Mouse (Mus musculus): Measurements from ENCODE around the gene Atp5mpl. TPM values are rescaled to one million over a fixed set of nuclear protein-coding genes. Genes with fewer than 3 reads are reported as not detected.

Gene Atp5mpl
- polyA plus RNA-seq, 2 experiments from 2014 or later = 202 to 279 TPM

DNA sequence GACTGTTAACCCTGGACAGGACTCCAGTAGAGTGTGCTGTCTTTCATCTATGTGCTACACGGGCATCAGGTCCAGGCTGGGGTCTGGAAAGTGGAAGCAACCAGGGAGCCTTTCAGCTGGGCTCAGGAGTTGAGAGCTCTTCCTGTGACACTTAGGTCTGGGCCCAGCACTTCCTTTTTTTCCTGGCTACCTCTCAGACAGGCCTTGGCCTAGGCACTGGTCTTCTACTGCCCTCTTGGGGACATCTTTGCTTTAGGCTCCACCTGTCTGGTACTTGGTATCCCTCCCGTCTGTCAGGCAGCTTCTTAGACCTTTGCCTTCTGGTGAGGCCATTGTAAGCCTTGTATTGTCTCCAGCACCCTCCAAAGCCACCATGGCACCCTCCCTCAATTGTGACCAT is 20.1 kb downstream of the Atp5mpl start:
- ATAC-seq = peak; percentile 76

DNA sequence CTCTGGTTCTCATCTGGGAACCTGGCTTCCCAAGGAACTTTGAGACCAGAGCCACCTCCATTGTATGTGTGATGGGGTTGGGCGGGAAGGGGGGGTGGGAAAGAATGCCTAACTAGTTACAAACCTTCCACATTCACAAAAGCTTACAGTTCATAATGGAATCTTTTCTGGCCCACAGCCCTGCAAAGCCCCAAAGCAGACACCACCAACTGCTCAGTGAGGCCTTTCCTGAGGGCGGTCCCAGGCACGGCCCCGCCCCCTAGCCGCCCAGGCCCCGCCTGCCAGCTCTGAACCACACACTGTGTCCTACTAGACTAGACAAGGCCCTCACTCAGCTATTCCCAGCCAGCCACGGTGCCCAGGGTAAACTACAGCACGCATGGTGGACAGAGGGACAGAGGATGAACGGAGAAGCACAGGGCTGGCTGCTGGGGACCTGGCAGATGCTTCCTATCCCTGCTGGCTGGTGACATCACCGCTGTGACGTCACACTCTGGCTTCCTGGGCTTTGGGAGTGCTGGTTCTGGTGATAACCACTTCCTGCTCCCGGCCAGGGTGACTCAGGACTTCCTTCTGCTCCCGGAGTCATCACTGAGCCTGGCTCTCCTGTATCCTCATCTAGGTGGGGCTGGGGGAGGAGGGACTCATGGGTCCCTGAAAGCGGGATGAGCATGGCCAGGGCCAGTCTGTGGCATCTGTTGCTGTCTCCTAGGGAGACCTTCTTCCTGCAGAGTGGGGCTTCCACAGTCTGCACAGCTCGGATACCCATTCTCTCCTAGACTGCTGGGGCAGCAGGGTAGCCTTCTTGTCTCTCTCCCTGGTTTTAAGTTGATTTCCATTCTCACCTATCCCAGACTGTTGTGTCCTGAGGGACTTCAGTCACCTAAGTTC is 20.8 kb downstream of the Atp5mpl start:
- ATAC-seq = peak; percentile 56

DNA sequence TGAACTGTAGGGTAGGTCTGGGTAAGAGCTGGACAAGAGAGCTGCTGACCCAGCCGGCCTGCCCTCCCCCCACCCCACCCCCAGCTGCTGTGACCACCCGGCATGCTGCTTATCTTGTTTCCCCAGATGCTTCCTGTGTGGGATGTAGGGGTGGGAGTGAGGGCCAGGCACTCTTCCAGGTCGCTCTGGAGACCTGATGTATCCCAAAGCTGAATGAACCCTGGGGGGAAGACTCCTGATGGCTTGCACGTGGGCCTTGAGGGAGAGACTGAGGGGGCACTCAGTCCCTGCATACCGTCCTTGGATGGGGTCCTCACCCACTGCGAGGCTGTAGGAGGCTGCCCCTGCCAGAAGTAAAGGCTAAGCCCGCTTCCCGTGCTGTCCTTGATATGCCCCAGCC is 21.7 kb downstream of the Atp5mpl start:
- ATAC-seq = no peak

DNA sequence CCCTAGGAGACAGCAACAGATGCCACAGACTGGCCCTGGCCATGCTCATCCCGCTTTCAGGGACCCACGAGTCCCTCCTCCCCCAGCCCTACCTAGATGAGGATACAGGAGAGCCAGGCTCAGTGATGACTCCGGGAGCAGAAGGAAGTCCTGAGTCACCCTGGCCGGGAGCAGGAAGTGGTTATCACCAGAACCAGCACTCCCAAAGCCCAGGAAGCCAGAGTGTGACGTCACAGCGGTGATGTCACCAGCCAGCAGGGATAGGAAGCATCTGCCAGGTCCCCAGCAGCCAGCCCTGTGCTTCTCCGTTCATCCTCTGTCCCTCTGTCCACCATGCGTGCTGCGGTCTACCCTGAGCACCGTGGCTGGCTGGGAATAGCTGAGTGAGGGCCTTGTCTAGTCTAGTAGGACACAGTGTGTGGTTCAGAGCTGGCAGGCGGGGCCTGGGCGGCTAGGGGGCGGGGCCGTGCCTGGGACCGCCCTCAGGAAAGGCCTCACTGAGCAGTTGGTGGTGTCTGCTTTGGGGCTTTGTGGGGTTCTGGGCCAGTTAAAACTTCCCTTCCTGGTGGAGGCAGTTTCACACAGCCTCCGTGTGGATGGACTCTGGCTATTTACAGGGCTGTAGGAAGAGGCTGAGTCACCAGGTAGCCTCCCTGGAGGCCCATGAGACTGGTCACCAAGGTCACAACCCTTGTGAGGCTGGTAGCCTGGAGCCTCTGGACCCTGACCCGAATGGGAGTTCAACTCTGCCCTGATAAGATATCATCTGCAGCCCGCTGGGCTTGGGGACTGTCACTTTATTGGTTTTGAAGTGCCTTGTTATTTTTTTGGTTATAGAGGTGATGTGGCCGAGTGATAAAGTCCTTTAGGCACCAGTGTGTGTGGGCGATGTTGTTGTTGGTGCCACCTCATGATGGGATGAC is 22.5 kb downstream of the Atp5mpl start:
- peak; percentile 56 for ATAC-seq

DNA sequence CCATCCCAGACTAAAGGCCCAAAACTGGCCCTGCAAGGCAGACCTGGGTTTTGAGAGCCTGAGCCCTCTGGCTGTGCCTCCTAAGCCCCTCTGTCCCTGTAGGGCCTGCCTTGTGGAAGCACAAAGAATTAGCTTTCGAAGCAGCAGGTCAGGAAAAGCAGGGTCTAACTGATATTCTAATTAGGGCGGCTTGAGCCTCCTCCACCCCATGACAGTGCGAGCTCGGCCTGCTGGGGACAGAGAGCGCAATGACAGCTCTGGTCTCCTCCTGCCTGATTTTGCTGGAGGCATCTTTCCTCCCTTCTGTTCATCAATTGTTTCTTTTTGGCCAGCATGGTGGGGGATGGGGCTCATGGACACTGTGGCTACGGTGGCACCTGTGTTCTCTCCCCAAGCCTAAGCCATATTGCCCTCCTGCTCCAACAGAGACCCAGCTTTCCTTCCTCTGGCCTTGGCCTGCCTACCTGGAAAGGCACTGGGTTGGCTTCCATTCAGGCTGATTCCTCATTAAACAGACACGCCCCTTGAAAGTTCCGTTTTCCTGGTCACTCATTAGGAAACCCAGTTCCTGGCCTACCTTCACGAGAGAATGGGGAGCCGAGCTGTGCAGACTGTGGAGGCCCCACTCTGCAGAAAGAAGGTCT is 23.2 kb downstream of the Atp5mpl start:
- no peak for ATAC-seq

DNA sequence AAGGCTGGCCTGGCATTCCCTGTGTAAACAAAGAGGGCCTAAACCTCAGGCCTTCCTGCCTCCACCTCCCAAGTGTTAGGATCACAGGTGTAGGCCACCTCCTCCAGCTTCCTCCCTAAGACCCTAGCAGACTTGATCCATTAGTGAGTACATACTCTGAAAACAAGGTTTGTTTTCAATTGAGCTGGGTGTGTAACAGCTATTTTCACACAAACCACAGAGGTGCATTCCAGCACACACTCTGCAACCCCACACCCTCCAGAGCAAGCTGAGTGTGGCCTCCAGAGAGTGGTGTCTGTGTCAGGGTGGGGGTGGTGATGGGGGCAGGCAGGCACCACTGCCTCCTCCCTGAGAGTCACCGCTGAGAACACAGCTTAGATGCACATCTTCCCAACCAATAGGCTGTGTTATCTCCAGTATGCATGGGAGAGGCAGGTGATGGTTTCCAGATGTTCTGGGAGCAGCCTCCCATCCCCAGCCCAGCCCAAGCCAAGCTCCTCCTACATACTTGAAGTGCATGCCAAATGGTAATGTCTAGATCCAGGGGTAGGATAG is 28.1 kb downstream of the Atp5mpl start:
- no peak for ATAC-seq

DNA sequence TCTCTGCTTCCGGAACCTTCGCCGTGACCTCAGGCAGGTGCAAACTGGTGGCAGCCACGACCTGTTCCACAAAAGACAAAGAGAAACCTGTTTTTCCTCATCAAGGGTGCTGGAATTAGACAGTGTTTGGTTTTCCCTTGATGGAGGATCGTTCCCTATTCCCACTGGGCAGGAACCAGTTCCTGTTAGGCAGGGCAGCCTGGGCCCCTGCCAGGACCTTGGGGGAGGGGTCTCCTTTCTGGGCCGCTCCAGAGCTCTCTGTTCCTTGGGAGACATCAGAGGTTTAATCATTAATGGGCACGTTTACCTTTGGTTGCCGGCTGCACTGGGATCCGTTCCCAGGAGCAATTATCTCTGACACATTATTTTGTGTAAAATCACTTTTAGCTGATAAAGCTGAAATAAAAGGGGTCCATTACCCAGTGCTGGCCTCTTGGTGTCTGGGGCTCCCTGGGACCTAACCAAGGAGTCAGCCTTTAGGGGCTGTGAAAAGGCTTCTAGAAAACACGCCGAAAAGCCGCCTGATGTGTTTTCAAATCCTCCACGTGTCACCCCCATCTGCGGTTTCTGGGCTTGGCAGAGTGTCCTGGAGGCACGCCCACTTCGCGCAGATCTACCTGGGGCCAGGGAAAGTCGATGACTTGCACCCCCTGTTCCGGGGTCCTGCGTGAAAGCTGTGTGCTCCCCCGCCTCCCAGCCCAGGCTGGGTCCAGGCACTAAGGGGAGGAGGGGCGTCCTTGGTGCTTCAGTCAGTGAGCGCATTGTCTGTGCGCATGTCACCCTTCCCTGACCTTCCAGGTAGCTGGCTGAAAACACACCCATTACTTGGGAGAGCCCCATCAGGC is 29.8 kb downstream of the Atp5mpl start:
- ATAC-seq = no peak

DNA sequence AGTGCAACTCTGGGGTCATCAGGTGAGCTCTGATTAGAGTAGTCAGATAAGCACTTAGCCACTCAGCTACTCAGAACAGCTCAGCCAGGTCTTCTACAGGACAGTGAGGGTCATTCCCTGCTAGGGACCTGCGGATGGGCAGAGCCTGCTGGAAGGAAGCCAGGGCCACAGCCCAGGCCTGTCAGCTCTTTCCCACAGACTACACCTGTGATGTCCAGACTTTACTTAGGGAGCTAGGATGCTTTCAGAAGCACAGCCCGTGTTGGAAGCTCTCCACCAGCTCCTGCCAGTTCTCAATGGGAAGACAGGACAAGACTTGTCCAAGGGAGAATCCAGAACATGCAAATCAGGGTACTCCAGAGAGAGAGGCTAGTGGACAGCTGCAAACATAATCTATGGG is 32.8 kb downstream of the Atp5mpl start:
- no peak for ATAC-seq

DNA sequence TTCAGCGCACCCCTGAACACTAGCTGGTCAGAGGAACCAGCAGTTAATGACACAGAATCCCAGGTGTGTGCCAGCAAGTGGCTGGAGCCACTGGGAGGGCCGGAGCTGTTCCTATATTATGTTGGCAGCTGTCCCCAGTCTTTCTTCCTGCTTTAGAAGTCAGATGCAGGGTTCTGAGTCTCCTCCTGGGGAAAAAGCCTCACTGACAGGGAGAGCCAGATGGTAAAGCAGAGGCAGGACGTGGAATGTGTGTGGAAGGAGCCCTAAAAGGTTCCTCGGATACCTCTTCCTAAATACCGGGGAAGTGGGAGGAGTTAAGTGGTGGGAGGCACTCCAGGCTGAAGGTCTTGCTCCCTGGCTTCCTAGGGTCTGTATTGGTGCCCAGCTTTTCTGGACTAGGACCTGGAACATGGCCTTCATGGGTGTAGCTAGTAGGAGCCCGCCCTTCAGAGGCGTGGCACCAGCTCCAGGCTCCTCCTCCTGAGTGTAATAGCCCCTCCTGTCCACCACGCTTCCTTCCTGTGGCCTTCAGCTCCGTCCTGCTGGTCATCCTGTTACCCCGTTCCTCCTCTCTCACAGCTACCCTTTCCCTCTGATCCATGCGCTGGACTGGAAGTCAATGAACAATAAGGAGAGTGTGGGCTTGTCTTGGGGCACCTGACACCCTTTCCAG is 33.6 kb downstream of the Atp5mpl start:
- no peak for ATAC-seq

DNA sequence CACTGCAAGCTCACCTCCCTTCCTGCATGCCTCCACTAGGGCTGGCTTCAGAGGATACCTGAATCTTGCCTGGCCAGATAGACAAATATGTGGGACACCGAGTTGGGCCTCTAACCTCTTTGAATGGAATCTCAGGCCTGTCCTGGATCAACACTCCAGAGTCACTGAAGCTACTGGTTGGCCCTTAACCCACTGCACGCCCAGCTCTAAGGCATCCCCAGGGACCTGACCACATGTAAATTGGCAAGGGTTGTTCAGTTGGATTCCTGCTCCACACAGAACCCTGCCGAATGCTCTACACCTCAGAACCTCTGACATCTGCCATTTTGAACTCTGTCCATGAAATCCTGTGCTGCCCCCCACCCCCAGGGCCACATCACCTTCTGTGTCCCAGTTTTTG is 34.3 kb downstream of the Atp5mpl start:
- ATAC-seq = no peak

DNA sequence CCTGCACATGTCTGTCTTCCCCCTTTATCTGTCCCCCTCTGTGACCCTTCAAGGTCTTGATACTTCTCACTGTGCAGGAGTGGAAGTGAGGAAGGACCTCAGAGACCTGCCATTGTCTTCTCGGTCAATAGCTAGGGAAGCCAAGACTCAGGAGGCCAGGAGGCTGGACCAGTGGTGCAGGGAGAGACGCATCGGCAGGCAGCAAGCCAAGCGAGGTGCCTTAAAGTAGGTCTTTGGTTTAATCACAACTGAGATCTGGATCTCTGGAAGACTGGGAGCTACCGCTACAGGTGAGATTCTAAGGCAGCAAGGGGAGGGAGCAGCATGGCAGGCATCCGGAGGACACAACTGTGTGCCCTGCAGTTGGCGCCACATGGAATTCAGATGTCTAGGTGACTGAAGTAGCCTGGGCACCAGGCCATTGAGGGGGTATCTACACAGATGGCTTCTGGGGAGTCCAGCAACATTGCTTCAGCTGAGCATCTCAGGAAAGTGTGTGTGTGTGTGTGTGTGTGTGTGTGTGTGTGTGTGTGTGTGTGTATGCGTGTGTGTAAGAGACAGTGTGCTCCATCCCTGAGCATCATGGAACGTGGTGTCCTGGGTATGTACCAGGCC is 35.3 kb downstream of the Atp5mpl start:
- no peak for ATAC-seq

DNA sequence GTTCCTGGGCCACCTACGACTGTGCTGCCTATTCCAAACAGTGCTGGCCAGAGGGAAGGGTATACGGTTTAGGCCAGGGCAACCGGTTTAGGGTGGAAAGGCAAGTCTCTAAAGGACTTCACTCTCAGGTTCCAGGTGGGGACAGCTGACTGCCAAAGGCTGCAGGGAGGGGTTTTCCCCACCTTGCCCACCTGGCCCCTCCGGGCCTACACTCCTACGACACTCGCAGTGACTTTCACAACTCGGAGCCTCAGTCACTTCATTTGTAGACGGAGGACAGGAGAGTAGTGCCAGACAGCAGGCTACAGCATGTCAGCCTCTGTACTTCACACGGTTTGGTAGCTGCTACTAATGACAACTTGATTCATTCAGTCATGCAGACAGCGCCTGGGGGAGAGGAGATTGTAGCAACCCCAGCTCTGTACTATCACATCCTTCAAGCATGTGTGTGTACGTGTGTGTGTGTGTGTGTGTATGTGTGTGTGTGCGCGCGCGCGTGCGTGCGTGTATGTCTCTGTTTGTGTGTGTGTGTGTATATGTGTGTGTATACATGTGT is 38.3 kb downstream of the Atp5mpl start:
- no peak for ATAC-seq

DNA sequence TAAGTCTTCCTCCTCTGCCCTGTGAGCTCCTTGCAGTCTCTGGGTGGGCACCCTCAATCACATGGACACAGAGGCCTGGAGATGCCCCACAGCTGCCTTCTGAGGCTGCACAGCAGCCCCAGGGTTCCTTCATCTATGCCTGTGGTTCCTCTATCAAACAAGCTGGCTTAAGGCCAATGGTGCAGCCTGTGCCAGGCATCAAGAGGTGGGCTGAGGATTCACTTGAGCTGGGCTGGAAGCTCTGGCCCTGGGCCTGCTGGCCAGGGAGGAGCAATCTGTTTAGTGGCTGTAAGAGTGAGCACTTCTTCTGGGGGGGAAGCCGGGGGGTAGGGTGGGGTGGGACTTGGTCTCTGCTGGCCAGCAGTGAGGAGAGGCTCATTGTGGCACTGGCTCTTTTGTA is 39.4 kb downstream of the Atp5mpl start:
- no peak for ATAC-seq

DNA sequence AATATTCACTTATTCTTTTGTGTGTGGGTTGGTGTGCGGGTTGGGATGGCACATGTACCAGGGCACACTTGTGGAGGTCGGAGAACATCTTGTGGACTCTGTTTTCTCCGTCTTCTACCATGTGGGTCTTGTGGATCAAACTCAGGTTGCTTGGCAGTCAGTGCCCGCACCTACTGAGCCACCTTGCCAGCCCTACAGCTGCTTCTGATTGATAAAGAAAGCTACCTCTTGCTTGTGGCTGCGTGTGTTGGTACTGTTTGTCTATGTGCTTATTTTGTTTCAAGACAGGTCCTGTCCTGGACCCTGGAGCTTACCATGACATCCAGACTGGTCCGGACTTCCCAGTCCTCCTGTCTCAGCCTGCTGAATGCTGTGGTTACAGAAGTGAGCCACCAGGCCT is 43.7 kb downstream of the Atp5mpl start:
- ATAC-seq = no peak

DNA sequence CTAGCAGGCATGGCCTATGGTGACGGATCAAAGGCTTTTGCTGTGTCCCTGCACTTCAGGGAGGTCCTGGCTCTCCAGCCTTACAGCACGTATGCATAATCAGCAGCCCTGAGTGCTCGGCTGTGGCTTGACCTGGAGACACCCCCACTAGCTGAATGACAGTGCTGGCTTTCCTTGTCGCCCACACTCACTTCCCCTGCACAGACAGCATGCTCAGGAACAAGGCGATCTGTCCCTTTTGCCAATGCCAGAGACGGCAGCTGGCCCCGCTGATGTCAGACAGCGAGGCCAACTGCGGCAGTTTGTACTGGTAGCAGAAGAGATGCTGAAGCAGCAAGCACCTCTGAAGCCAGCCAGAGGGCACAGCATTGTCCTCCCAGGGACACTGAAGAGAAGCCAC is 46.7 kb downstream of the Atp5mpl start:
- ATAC-seq = no peak

DNA sequence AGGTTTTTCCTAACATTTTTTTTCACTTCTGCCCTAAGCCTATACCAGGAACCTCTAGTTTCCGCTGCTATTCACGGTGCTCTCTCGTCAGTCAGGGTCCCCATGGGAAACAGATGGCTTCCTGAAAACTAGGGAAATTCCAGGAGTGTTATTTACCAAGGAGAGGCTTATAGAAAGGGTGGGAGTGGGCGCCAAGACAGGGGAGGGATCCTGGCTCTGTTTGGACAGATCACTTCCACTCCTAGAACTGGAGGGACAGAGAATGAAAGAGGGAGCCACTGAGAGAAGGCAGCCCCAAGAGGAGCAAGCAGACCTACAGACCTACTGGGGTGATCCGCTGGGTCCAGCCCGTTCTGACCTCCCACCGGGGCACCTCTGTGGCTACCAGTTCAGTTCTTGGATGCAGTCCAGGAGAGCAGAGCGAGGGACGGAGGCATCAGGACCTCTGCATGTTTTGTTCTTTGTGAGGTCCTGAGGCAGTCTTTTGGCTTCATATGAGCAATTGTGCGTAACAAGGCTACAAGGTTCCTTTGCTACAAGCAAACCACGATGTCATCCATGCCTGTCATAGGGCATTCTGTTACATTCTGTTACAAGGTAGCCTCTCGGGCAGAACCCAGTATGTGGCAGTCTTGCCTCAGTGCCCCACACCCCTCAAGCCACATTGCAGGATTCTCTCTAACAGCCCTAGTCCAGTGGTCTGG is 50.1 kb downstream of the Atp5mpl start:
- no peak for ATAC-seq

DNA sequence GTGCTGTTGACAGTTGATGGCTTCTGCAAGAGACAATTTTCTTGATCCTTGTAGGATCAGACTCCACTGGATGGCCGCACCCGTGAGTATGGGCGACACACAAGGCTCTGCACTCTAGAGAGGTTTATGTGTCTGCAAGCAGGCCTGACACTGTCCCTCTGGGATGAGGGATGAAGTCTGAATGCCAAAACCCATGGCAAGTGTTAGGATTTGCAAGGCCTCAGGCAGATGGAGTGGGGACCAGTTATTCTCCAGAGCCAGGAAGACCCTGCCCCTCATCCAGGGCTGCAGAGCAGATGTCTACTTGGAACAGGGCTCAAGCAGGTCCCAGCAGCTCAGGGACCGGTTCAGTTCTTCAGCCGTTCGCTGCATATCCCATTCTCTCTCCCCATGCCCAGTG is 51.0 kb downstream of the Atp5mpl start:
- no peak for ATAC-seq

DNA sequence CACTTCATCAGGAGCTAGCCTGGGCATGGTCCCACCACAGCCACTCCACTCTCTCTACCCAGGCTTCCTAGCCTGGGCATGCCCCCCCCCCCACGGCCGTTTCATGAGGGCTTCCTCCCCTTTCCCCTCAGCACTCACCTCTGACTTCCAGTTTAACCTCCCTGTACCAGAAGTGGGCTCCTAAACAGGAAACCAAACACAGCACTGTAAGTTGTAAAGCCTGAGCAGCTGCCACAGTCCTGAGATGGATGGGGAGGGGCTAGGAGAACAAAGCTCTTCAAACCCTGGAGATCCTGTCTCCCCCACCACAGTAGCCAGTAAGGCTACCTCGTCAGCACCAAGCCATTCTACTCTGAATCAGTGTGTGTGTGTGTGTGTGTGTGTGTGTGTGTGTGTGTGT is 52.7 kb downstream of the Atp5mpl start:
- peak; percentile 57 for ATAC-seq

DNA sequence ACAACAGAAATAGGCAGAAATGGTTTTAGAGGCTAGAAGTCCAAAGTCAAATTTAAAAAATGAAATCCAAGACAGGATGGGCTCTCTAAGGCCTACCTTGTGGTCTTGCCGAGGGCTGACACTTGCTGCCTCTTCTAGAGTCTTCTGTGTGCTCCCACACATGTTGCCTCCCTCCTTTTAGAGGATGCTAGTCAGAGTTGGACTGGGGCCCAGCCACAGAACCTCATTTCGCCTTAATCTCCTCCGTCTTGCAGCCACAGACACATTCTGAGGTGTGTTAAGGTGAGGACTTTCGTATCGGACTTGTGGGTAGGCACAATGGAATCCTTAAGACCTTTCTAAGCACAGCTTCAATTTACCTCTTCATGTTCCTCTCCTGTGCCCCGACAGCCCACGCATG is 54.0 kb downstream of the Atp5mpl start:
- ATAC-seq = no peak

DNA sequence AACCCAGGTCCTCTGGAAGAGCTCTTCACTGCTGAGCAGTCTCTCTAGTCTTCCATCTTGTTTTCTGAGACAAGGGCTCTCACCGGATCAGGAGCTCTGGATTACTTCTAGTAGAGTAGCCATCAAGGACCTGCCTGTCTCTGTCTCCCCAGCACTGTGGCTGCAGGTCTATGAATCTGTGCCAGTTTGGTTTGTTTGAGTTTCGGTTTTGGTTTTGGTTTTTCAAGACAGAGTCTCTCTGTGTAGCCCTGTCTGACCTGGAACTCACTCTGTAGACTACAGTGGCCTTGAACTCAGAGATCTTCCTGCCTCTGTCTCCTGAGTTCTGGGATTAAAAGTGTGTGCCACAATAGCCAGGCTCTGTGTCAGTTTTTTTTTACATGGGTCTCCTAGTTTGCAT is 55.0 kb downstream of the Atp5mpl start:
- peak; percentile 30 for ATAC-seq

Data from CD4-positive, CD25-positive, alpha-beta regulatory T cell, adult 4 months (primary cell).